ENCODE assay signal across 11 mouse cellular contexts in the genomic region with DNA sequence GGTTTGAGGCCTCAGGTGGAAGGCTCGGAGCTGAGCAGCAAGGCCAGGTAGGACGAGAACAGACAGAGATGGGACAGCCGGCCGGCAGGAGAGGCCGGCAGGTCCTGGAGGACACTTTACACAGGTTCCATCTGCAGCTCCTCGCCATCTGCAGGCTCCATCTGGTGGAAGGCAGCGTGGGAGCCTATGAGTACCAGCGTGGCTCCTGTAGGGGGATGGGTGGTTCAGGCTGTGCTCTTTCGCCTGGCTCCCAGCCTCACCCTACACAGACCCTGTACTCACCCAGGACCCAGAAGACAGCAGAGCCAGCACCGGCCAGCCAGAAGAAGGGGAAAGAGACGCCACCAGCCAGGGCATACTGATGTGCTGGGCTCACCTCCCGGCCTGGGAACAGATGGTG.
DNase-seq lines count a peak whose midpoint lies in the region.
"Had no signal": no experiment of that assay in that cellular context is flagged by ENCODE, and none has a peak within 500 bp of the region (broad histone marks: within the 10 kb centered on the region; RNA-seq: fewer than 3 reads in every experiment).

No protein-coding gene starts in this region.

- DNase-seq in layer of hippocampus, adult 11-12 months (ENCODE audit: low spot score): peak; percentile 68
- no peak for DNase-seq in layer of hippocampus, adult 9-10 months (ENCODE audit: low spot score)
- peak; percentile 92 for DNase-seq in cerebellum, adult 11-12 months
- peak; percentile 83 to 84 for DNase-seq in cerebellum, postnatal 10 days
- DNase-seq in right cerebral cortex, postnatal 10 days (ENCODE audit: low spot score in 2 of 2): peak; percentile 67 to 77
- DNase-seq in thymus, postnatal 10 days (ENCODE audit: low spot score in 2 of 2): no peak
- no peak for DNase-seq in embryo, embryonic 10.5 days (ENCODE audit: low spot score)
- DNase-seq: gastrocnemius, postnatal 14 days; heart, postnatal 4 days; kidney, postnatal 4 days; midbrain, embryonic 14.5 days had no signal

Comparison
In these comparisons a context has a peak if more than half of its experiments do, and no peak if none do; other contexts are left out.
1. DNase-seq: peak in layer of hippocampus, adult 11-12 months (single experiment), cerebellum, adult 11-12 months (single experiment), cerebellum, postnatal 10 days (2 of 2) and right cerebral cortex, postnatal 10 days (2 of 2); none in layer of hippocampus, adult 9-10 months (single experiment), thymus, postnatal 10 days (0 of 2) and embryo, embryonic 10.5 days (single experiment).